Mouse (Mus musculus): ENCODE results near the gene Cacna2d3. TPM values are rescaled to one million over a fixed set of nuclear protein-coding genes. Genes with fewer than 3 reads are reported as not detected.

Gene Cacna2d3
- polyA plus RNA-seq, 1 experiment from 2014 or later = 1.1 TPM

DNA sequence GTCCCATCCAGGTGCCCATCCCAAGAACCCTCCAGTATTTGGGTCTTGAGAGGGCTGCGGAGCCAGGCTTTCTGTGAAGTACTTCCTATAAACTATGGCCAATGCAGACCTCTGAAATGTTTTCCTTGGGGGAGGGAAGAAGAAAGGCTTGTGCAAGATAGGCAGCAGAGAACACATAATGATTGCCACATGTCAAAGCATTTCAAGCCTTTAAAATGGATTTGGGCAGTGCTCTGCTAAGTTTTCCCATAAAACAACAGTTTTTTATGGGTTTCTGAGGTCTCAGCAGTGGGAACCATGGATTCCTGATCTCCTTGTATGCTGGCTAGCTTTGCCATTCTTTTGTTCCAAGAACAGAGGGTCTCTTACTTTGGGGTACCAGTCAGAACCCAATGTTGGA lies 834.3 kb downstream of the Cacna2d3 start:
- Histone ChIP-seq H3K9me3 (no peaks in the 10 kb centered on the region), H3K36me3 (no peaks in the 10 kb centered on the region), H3K4me3 (no peak overlapping the region), H3K4me1 (no peaks in the 10 kb centered on the region), H3K27me3 (ENCODE audit: insufficient read depth, poor library complexity, severe bottlenecking) (no peaks in the 10 kb centered on the region), H3K27ac (no peak overlapping the region)
- 94% methylated on average over 1 of the region's 1 CpGs for WGBS
- no peak for DNase-seq (ENCODE audit: low spot score)

DNA sequence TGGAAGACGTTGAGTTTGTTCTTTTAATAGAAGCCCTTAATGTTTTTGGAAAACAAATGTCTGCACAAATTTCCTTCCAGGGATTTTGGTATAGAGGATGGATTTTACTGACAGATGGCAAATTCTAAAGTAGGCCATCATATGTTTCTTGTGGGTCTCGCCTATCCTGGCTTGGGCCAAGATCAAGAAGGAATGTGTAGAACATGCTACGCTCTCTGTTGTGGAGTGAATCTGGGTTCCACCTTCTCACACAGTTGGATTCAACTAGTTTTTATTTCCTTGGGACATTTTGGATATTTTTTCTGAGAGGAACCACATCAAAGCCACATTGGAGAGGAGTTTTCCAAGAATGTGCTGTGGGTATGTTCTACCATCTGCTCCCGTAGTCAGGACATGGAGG lies 835.0 kb downstream of the Cacna2d3 start:
- H3K36me3 ChIP-seq = no peaks in the 10 kb centered on the region

DNA sequence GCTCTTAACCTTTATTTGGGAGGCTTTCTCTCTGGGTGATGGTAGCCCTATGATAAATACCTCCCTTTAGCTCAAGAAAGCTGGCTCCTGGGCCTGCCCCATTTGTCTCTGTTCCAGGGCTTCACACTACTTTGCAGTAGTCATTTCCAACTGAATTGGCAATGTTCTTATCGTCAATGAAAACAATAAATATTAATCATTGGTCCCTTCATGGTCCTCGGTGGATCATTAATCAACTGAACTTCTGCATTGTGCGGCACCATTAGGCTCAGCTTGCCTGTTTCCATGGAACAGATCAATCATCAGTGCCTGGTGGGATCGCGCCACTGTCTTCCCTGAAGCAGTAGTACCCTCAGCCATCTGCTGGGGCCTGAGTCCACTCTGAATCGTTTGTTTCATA lies 850.7 kb downstream of the Cacna2d3 start:
- Histone ChIP-seq H3K27me3 (ENCODE audit: insufficient read depth, poor library complexity, severe bottlenecking) (no peaks in the 10 kb centered on the region), H3K4me3 (no peak overlapping the region), H3K27ac (no peak overlapping the region), H3K36me3 (no peaks in the 10 kb centered on the region), H3K9me3 (no peaks in the 10 kb centered on the region), H3K4me1 (no peaks in the 10 kb centered on the region)
- WGBS = 81% methylated on average over 6 of the region's 6 CpGs
- no peak for DNase-seq (ENCODE audit: low spot score)

More for the DNA sequence above, 835.0 kb downstream of the Cacna2d3 start:
- WGBS = 81% methylated on average over 4 of the region's 4 CpGs
- no peaks in the 10 kb centered on the region for H3K9me3 ChIP-seq
- no peaks in the 10 kb centered on the region for H3K27me3 ChIP-seq (ENCODE audit: insufficient read depth, poor library complexity, severe bottlenecking)
- H3K4me3 ChIP-seq = no peak overlapping the region
- DNase-seq (ENCODE audit: low spot score) = no peak
- no peaks in the 10 kb centered on the region for H3K4me1 ChIP-seq
- no peak overlapping the region for H3K27ac ChIP-seq

DNA sequence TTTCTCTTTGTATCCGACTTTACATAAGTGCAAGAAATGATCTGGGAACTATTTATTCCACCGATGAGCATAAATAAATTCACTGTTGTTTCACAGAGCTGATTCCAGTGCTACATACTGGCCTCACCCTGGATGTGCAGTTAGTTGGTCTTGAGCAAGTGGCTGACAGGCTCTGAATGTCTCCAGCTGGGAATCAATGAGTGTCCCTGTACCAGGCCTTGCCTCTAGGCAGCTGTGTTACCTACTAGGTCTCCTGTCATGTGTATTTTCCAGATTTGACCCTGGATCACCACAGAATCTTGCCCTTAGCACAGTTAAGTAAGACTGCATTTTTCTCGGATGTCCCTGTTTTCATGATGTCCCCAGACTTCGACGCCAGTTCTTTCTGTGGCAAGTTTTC lies 851.3 kb downstream of the Cacna2d3 start:
- WGBS = 89% methylated on average over 5 of the region's 5 CpGs

DNA sequence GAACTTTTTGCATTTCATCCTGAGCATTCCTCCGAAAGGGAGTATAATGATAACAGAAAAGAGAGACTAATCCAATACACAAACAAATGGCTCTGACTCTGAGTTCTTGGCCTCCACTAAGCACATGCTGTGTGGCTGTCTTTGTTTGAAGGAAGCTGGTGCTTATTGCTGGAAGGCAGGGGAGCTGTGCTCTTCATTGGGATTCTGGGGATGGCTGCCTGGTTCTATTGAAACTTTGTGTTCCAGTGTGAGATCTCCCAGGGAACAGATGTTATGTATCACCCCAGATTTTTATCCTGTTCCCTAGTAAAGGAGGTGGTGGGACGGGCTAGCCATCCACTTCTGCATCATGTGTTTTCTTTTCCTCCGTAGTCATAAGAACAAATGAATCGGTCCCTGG lies 856.7 kb downstream of the Cacna2d3 start:
- no peak for DNase-seq (ENCODE audit: low spot score)
- H3K27ac ChIP-seq = no peak overlapping the region
- WGBS = 68% methylated on average over 4 of the region's 4 CpGs
- H3K36me3 ChIP-seq = no peaks in the 10 kb centered on the region
- H3K4me3 ChIP-seq = no peak overlapping the region
- H3K27me3 ChIP-seq (ENCODE audit: insufficient read depth, poor library complexity, severe bottlenecking) = no peaks in the 10 kb centered on the region
- H3K9me3 ChIP-seq = no peaks in the 10 kb centered on the region
- H3K4me1 ChIP-seq = no peaks in the 10 kb centered on the region

More for the DNA sequence above, 851.3 kb downstream of the Cacna2d3 start:
- Histone ChIP-seq H3K27ac (no peak overlapping the region), H3K4me1 (no peaks in the 10 kb centered on the region), H3K27me3 (ENCODE audit: insufficient read depth, poor library complexity, severe bottlenecking) (no peaks in the 10 kb centered on the region), H3K9me3 (no peaks in the 10 kb centered on the region), H3K36me3 (no peaks in the 10 kb centered on the region), H3K4me3 (no peak overlapping the region)
- no peak for DNase-seq (ENCODE audit: low spot score)

DNA sequence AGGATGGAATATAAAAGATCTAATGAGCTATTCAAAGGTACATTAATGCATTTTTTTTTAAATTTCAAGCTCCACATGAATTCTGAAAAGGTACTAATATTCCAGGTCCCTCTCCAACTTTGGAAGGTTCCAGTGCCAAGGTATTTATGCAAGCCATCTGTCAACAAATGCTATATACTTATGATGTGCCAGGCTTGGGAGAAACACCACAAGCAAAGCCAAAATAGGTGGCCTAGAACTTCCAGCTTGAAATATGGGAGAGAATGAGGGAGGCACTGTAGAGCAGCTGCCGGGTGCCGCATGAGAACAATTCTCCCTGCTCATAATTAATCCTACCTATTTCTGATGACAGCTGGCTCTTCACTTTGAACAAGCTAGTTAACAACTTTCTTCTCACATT lies 860.5 kb downstream of the Cacna2d3 start:
- Histone ChIP-seq H3K4me3 (no peak overlapping the region), H3K4me1 (no peaks in the 10 kb centered on the region), H3K9me3 (no peaks in the 10 kb centered on the region), H3K27ac (no peak overlapping the region), H3K27me3 (ENCODE audit: insufficient read depth, poor library complexity, severe bottlenecking) (no peaks in the 10 kb centered on the region), H3K36me3 (no peaks in the 10 kb centered on the region)
- DNase-seq (ENCODE audit: low spot score) = no peak
- 79% methylated on average over 2 of the region's 2 CpGs for WGBS

Other genes starting within 250 kb of the Cacna2d3 start
- 201 and 231 TPM in 2 replicates for gene Selenok, start 246.4 kb upstream of the Cacna2d3 start, polyA plus RNA-seq (2016; fragmentation: Nextera tagmentation; extraction: Ambion mirVana)

All from heart, embryonic 10.5 days (tissue).